In the genomic region with DNA sequence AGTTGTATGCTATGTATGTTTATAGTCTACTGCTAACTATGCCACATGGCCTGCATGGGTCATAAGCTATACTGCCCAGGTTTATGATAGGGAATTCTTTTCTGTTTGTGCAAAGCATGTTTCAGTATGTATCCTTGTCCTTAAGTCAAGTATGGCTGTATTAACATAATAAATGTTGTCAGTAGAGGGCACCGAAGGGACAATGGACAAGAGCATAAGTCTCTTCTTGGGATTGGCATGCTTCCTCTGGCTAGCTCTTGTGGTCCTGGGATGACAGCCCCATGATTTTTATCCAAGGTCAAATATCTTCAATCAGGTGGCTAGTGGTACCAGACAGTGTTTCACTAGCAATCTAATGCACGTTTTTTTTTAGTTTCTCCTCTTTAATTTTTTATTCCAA, we compare ENCODE assay signal across 24 mouse cellular contexts.
DNase-seq lines count a peak whose midpoint lies in the region; ATAC-seq and TF ChIP-seq lines count a peak whose summit lies in the region.
"Had no signal": no experiment of that assay in that cellular context is flagged by ENCODE, and none has a peak within 500 bp of the region (broad histone marks: within the 10 kb centered on the region; RNA-seq: fewer than 3 reads in every experiment).

No protein-coding gene starts in this region.

- no peaks in the 10 kb centered on the region for H3K4me1 ChIP-seq in intestine, postnatal 0 days (replicated peaks; ENCODE audit: control insufficient read depth, insufficient read depth, low read length)
- no peaks in the 10 kb centered on the region for H3K4me1 ChIP-seq in intestine, embryonic 16.5 days (ENCODE audit: control insufficient read depth, insufficient read depth, low read length)
- no peaks in the 10 kb centered on the region for H3K4me1 ChIP-seq in midbrain, embryonic 14.5 days (ENCODE audit: control insufficient read depth, insufficient read depth, low read length)
- no peaks in the 10 kb centered on the region for H3K4me1 ChIP-seq in midbrain, embryonic 15.5 days
- H3K4me1 ChIP-seq: embryonic facial prominence, embryonic 13.5 days; forebrain, embryonic 13.5 days; hindbrain, embryonic 13.5 days; kidney, embryonic 15.5 days; limb, embryonic 10.5 days; liver, embryonic 15.5 days; midbrain, embryonic 12.5 days; neural tube, embryonic 12.5 days; stomach, embryonic 15.5 days had no signal

- H3K27me3 ChIP-seq in intestine, postnatal 0 days (replicated peaks; ENCODE audit: control insufficient read depth, insufficient read depth, low read length) = no peaks in the 10 kb centered on the region
- H3K27me3 ChIP-seq in intestine, embryonic 16.5 days (replicated peaks; ENCODE audit: control insufficient read depth, insufficient read depth, low read length) = no peaks in the 10 kb centered on the region
- H3K27me3 ChIP-seq in midbrain, embryonic 14.5 days (ENCODE audit: control insufficient read depth, insufficient read depth, low read length) = no peaks in the 10 kb centered on the region
- no peaks in the 10 kb centered on the region for H3K27me3 ChIP-seq in midbrain, embryonic 15.5 days (replicated peaks)
- H3K27me3 ChIP-seq: embryonic facial prominence, embryonic 13.5 days; forebrain, embryonic 13.5 days; hindbrain, embryonic 13.5 days; kidney, embryonic 15.5 days; liver, embryonic 15.5 days; midbrain, embryonic 12.5 days; neural tube, embryonic 12.5 days; stomach, embryonic 15.5 days had no signal

- H3K9me3 ChIP-seq in intestine, postnatal 0 days (ENCODE audit: control insufficient read depth) = no peaks in the 10 kb centered on the region
- no peaks in the 10 kb centered on the region for H3K9me3 ChIP-seq in intestine, embryonic 16.5 days (ENCODE audit: control insufficient read depth, low read length)
- no peaks in the 10 kb centered on the region for H3K9me3 ChIP-seq in midbrain, embryonic 14.5 days (ENCODE audit: control insufficient read depth, low read length)
- no peaks in the 10 kb centered on the region for H3K9me3 ChIP-seq in midbrain, embryonic 15.5 days
- H3K9me3 ChIP-seq: embryonic facial prominence, embryonic 13.5 days; forebrain, embryonic 13.5 days; hindbrain, embryonic 13.5 days; kidney, embryonic 15.5 days; limb, embryonic 10.5 days; liver, embryonic 15.5 days; midbrain, embryonic 12.5 days; neural tube, embryonic 12.5 days; stomach, embryonic 15.5 days had no signal

- DNase-seq in midbrain, embryonic 14.5 days = peak; percentile 2
- no peak for DNase-seq in spleen, postnatal 10 days (ENCODE audit: low spot score in 2 of 2)
- DNase-seq in adrenal gland, postnatal 4 days (ENCODE audit: low spot score in 2 of 2) = no peak
- DNase-seq: adrenal gland, postnatal 25 days; cerebellum, adult 18-20 months; cerebellum, postnatal 25 days; gastrocnemius, postnatal 36 days; liver; thymus, postnatal 36 days had no signal

- no peak overlapping the region for H3K4me3 ChIP-seq in intestine, postnatal 0 days (ENCODE audit: low read depth, low read length)
- no peak overlapping the region for H3K4me3 ChIP-seq in intestine, embryonic 16.5 days (ENCODE audit: low read length)
- H3K4me3 ChIP-seq in midbrain, embryonic 14.5 days (replicated peaks; ENCODE audit: low read depth, low read length) = no peak overlapping the region
- H3K4me3 ChIP-seq in midbrain, embryonic 15.5 days = no peak overlapping the region
- H3K4me3 ChIP-seq: embryonic facial prominence, embryonic 13.5 days; forebrain, embryonic 13.5 days; hindbrain, embryonic 13.5 days; kidney, embryonic 15.5 days; limb, embryonic 10.5 days; liver, embryonic 15.5 days; midbrain, embryonic 12.5 days; neural tube, embryonic 12.5 days; stomach, embryonic 15.5 days had no signal

- ATAC-seq in intestine, postnatal 0 days = no peak
- ATAC-seq in intestine, embryonic 16.5 days = no peak
- no peak for ATAC-seq in midbrain, embryonic 14.5 days (ENCODE audit: low FRiP score, low TSS enrichment)
- no peak for ATAC-seq in midbrain, embryonic 15.5 days (replicated peaks)
- ATAC-seq in common myeloid progenitor, adult 5-6 weeks (replicated peaks; ENCODE audit: low read depth, poor library complexity, severe bottlenecking) = peak; percentile 79
- ATAC-seq: forebrain, embryonic 13.5 days; inflammation-experienced regulatory T-cells, adult 6 months; lung, postnatal 0 days had no signal

- H3K9ac ChIP-seq in intestine, postnatal 0 days (ENCODE audit: low read depth, low read length) = no peak overlapping the region
- no peak overlapping the region for H3K9ac ChIP-seq in intestine, embryonic 16.5 days (ENCODE audit: low read depth, low read length)
- no peak overlapping the region for H3K9ac ChIP-seq in midbrain, embryonic 14.5 days (replicated peaks; ENCODE audit: low read length)
- H3K9ac ChIP-seq in midbrain, embryonic 15.5 days = no peak overlapping the region
- H3K9ac ChIP-seq: embryonic facial prominence, embryonic 13.5 days; forebrain, embryonic 13.5 days; hindbrain, embryonic 13.5 days; kidney, embryonic 15.5 days; liver, embryonic 15.5 days; midbrain, embryonic 12.5 days; neural tube, embryonic 12.5 days; stomach, embryonic 15.5 days had no signal

- H3K4me2 ChIP-seq in intestine, postnatal 0 days (replicated peaks; ENCODE audit: low read depth) = no peak overlapping the region
- H3K4me2 ChIP-seq in intestine, embryonic 16.5 days (ENCODE audit: low read depth, low read length) = no peak overlapping the region
- H3K4me2 ChIP-seq in midbrain, embryonic 14.5 days (ENCODE audit: low read length) = no peak overlapping the region
- H3K4me2 ChIP-seq in midbrain, embryonic 15.5 days = no peak overlapping the region
- H3K4me2 ChIP-seq: embryonic facial prominence, embryonic 13.5 days; forebrain, embryonic 13.5 days; hindbrain, embryonic 13.5 days; kidney, embryonic 15.5 days; liver, embryonic 15.5 days; midbrain, embryonic 12.5 days; neural tube, embryonic 12.5 days; stomach, embryonic 15.5 days had no signal

- H3K27ac ChIP-seq in intestine, postnatal 0 days (ENCODE audit: low read depth, low read length) = no peak overlapping the region
- H3K27ac ChIP-seq in intestine, embryonic 16.5 days (ENCODE audit: low read length) = no peak overlapping the region
- H3K27ac ChIP-seq in midbrain, embryonic 14.5 days (replicated peaks; ENCODE audit: low read depth, low read length) = no peak overlapping the region
- H3K27ac ChIP-seq in midbrain, embryonic 15.5 days = no peak overlapping the region
- H3K27ac ChIP-seq: embryonic facial prominence, embryonic 13.5 days; forebrain, embryonic 13.5 days; hindbrain, embryonic 13.5 days; kidney, embryonic 15.5 days; limb, embryonic 10.5 days; liver, embryonic 15.5 days; midbrain, embryonic 12.5 days; neural tube, embryonic 12.5 days; stomach, embryonic 15.5 days had no signal

- TF ChIP-seq CTCF in intestine, postnatal 0 days (IDR thresholded peaks at IDR 0.05; ENCODE audit: low read depth) = peak; percentile 28; the same call in 1 of the 2 replicates

- H3K36me3 ChIP-seq in intestine, postnatal 0 days (ENCODE audit: control insufficient read depth, insufficient read depth) = no peaks in the 10 kb centered on the region
- H3K36me3 ChIP-seq in intestine, embryonic 16.5 days (ENCODE audit: control insufficient read depth, insufficient read depth, low read length) = no peaks in the 10 kb centered on the region
- H3K36me3 ChIP-seq in midbrain, embryonic 14.5 days (ENCODE audit: control insufficient read depth, insufficient read depth, low read length) = no peaks in the 10 kb centered on the region
- no peaks in the 10 kb centered on the region for H3K36me3 ChIP-seq in midbrain, embryonic 15.5 days (replicated peaks)
- H3K36me3 ChIP-seq: embryonic facial prominence, embryonic 13.5 days; hindbrain, embryonic 13.5 days; kidney, embryonic 15.5 days; limb, embryonic 10.5 days; liver, embryonic 15.5 days; midbrain, embryonic 12.5 days; neural tube, embryonic 12.5 days; stomach, embryonic 15.5 days had no signal

- whole genome bisulfite sequencing in intestine, postnatal 0 days = 81% methylated on average over 2 of the region's 2 CpGs
- WGBS in intestine, embryonic 16.5 days = 80% methylated on average over 2 of the region's 2 CpGs
- WGBS in midbrain, embryonic 14.5 days = 89% methylated on average over 2 of the region's 2 CpGs
- WGBS in midbrain, embryonic 15.5 days = 85% methylated on average over 2 of the region's 2 CpGs
